Comparison of ENCODE assay signal across 9 mouse cellular contexts in the genomic region with DNA sequence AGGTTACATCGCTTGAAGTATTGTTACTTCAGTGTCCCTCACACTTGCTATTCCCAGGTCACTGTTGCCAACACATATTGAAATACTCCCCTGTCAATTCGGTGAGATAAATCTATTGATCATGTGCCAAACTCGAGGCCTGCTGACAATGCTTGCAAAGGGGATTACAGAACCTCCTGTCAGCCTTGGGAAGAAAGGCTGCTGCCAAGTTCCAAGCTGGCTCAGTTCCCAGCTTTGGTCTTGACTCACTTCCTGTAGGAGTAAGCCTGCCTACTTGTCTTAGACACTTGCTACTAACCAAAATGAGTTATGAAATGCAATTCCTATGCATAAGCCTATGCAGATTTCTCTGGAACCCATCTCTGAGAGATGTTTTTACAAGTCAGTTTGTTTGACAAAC. TPM values are rescaled to one million over a fixed set of nuclear protein-coding genes. Genes with fewer than 3 reads are reported as not detected.
A peak's percentile ranks its signal among the peaks of the same experiment; 100 is the strongest.
DNase-seq lines count a peak whose midpoint lies in the region; ATAC-seq lines count a peak whose summit lies in the region.
"Had no signal": no experiment of that assay in that cellular context is flagged by ENCODE, and none has a peak within 500 bp of the region (broad histone marks: within the 10 kb centered on the region; RNA-seq: fewer than 3 reads in every experiment).

No protein-coding gene starts in this region.

- peaks cover 17% of the 10 kb centered on the region for H3K4me1 ChIP-seq in embryonic facial prominence, embryonic 15.5 days
- H3K4me1 ChIP-seq in heart, embryonic 12.5 days (replicated peaks), result peaks cover 17% of the 10 kb centered on the region

- no peaks in the 10 kb centered on the region for H3K36me3 ChIP-seq in embryonic facial prominence, embryonic 15.5 days
- no peaks in the 10 kb centered on the region for H3K36me3 ChIP-seq in heart, embryonic 12.5 days
- H3K36me3 ChIP-seq: midbrain, embryonic 12.5 days had no signal

- H3K4me2 ChIP-seq in embryonic facial prominence, embryonic 15.5 days (replicated peaks), result no peak overlapping the region
- no peak overlapping the region for H3K4me2 ChIP-seq in heart, embryonic 12.5 days
- H3K4me2 ChIP-seq: midbrain, embryonic 12.5 days had no signal

- H3K4me3 ChIP-seq in embryonic facial prominence, embryonic 15.5 days (replicated peaks), result no peak overlapping the region
- no peak overlapping the region for H3K4me3 ChIP-seq in heart, embryonic 12.5 days
- H3K4me3 ChIP-seq: midbrain, embryonic 12.5 days had no signal

- H3K9me3 ChIP-seq in embryonic facial prominence, embryonic 15.5 days (replicated peaks), result no peaks in the 10 kb centered on the region
- H3K9me3 ChIP-seq in heart, embryonic 12.5 days (replicated peaks), result no peaks in the 10 kb centered on the region
- H3K9me3 ChIP-seq: midbrain, embryonic 12.5 days had no signal

- no peak overlapping the region for H3K27ac ChIP-seq in embryonic facial prominence, embryonic 15.5 days (replicated peaks)
- 0 out of 2 replicates have a peak overlapping the region, but pooled peaks have one; percentile 26 for H3K27ac ChIP-seq in heart, embryonic 12.5 days (ENCODE audit: poor library complexity, severe bottlenecking)
- H3K27ac ChIP-seq: midbrain, embryonic 12.5 days had no signal

- peak; percentile 39; the same call in 1 of the 2 replicates for ATAC-seq in embryonic facial prominence, embryonic 15.5 days (ENCODE audit: insufficient number of reproducible peaks, low FRiP score, low TSS enrichment, low read depth)
- no peak for ATAC-seq in heart, embryonic 12.5 days (ENCODE audit: insufficient number of reproducible peaks, low FRiP score)

- DNase-seq in 3T3-L1 (ENCODE audit: low read depth, low spot score) (peak; percentile 100), NIH3T3 (ENCODE audit: low read depth) (peak; percentile 98)
- peak; percentile 84 to 85 for DNase-seq in layer of hippocampus, adult 8-10 months (ENCODE audit: low spot score in 2 of 2)
- DNase-seq in lung, postnatal 25 days (ENCODE audit: low spot score), result peak; percentile 53
- peak; percentile 18 for DNase-seq in urinary bladder, postnatal 25 days (ENCODE audit: low spot score)
- no peak for DNase-seq in embryo, embryonic 10 days (ENCODE audit: low spot score)

- peaks cover 38% of the 10 kb centered on the region for H3K27me3 ChIP-seq in embryonic facial prominence, embryonic 15.5 days
- peaks cover 39% of the 10 kb centered on the region for H3K27me3 ChIP-seq in heart, embryonic 12.5 days (replicated peaks)

- H3K9ac ChIP-seq in embryonic facial prominence, embryonic 15.5 days, result no peak overlapping the region
- H3K9ac ChIP-seq in heart, embryonic 12.5 days, result no peak overlapping the region
- H3K9ac ChIP-seq: midbrain, embryonic 12.5 days had no signal

- 18% methylated on average over 3 of the region's 3 CpGs for WGBS in embryonic facial prominence, embryonic 15.5 days
- WGBS in heart, embryonic 12.5 days, result 18% methylated on average over 3 of the region's 3 CpGs

RNA-seq across cellular contexts. Expression of gene Prlhr, which starts 4.2 kb away (rescaled TPM):
- polyA plus RNA-seq in embryonic facial prominence, embryonic 15.5 days (2015; fragmentation: Nextera tagmentation; extraction: Ambion mirVana), result not detected in 2 replicates
- polyA plus RNA-seq in heart, embryonic 12.5 days (2016; fragmentation: Nextera tagmentation; extraction: Ambion mirVana), result not detected in 2 replicates
- total RNA-seq in layer of hippocampus, adult 8-10 months (2022), result under 1 TPM in 2 of 4 experiments, not detected in 2; 0.20 to 0.21 TPM
